Comparison of ENCODE assay signal across 28 mouse cellular contexts in the genomic region with DNA sequence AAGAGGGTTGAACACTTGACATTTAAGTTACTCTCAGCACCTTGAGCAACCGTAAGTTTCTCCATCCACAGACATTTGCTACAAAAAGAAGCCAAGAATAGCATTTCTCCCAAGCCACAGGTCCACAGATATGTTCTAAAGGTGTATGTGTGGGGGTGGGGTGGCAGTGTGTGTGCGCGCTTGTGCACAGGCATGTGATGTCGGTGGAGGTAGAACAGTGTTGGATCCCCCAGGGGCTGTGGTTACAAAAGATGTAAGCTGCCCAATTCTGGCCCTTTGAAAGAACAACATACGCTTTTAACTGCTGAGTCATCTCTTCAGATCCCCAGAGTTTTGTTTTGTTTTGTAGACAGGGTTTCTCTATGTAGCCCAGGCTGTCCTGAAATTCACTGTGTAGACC. TPM values are rescaled to one million over a fixed set of nuclear protein-coding genes. Genes with fewer than 3 reads are reported as not detected.
"Had no signal": no experiment of that assay in that cellular context is flagged by ENCODE, and none has a peak within 500 bp of the region (broad histone marks: within the 10 kb centered on the region; RNA-seq: fewer than 3 reads in every experiment).

No protein-coding gene starts in this region.

- ATAC-seq: hindbrain, embryonic 16.5 days; inflammation-experienced regulatory T-cells, adult 6 months; intestine, postnatal 0 days; liver, embryonic 12.5 days had no signal

- H3K27ac ChIP-seq: gastrocnemius, adult 2 months; heart, embryonic 10.5 days; hindbrain, embryonic 12.5 days; hindbrain, embryonic 14.5 days; kidney, embryonic 15.5 days; kidney, postnatal 0 days; limb, embryonic 13.5 days; limb, embryonic 15.5 days; liver, embryonic 12.5 days; liver, embryonic 14.5 days had no signal

- H3K4me2 ChIP-seq: heart, embryonic 12.5 days; hindbrain, embryonic 12.5 days; hindbrain, embryonic 14.5 days; kidney, embryonic 15.5 days; limb, embryonic 13.5 days; limb, embryonic 15.5 days; liver, embryonic 12.5 days had no signal

- H3K4me1 ChIP-seq: heart, embryonic 10.5 days; heart, embryonic 12.5 days; hindbrain, embryonic 12.5 days; kidney, embryonic 15.5 days; limb, embryonic 13.5 days; limb, embryonic 15.5 days; liver, embryonic 12.5 days had no signal

- H3K27me3 ChIP-seq: heart, embryonic 12.5 days; hindbrain, embryonic 12.5 days; kidney, embryonic 15.5 days; limb, embryonic 13.5 days; limb, embryonic 15.5 days; liver, embryonic 12.5 days had no signal

- H3K4me3 ChIP-seq: gastrocnemius, adult 2 months; heart, embryonic 10.5 days; heart, embryonic 12.5 days; hindbrain, embryonic 12.5 days; kidney, embryonic 15.5 days; limb, embryonic 13.5 days; limb, embryonic 15.5 days; liver, embryonic 12.5 days had no signal

- H3K36me3 ChIP-seq: heart, embryonic 10.5 days; heart, embryonic 12.5 days; hindbrain, embryonic 12.5 days; kidney, embryonic 15.5 days; limb, embryonic 13.5 days; limb, embryonic 15.5 days; liver, embryonic 12.5 days had no signal

- DNase-seq: gastrocnemius, adult 2 months; gastrocnemius, postnatal 10 days; gastrocnemius, postnatal 25 days; heart, adult 18-20 months; heart, postnatal 10 days; kidney, adult 18-20 months; kidney, adult 9 months; kidney, postnatal 14 days; kidney, postnatal 36 days; layer of hippocampus, adult 9-11 months; layer of hippocampus, postnatal 36 days; left cerebral cortex, postnatal 4 days had no signal

- H3K9me3 ChIP-seq: heart, embryonic 10.5 days; kidney, embryonic 15.5 days; limb, embryonic 13.5 days; limb, embryonic 15.5 days; liver, embryonic 12.5 days had no signal

- H3K9ac ChIP-seq: heart, embryonic 12.5 days; hindbrain, embryonic 12.5 days; hindbrain, embryonic 14.5 days; kidney, embryonic 15.5 days; limb, embryonic 13.5 days; limb, embryonic 15.5 days; liver, embryonic 12.5 days; liver, embryonic 14.5 days had no signal

RNA-seq across cellular contexts. Expression of a gene that starts 30.0 kb away (rescaled TPM):
- total RNA-seq: hematopoietic stem cell, adult 5-6 weeks; liver, adult 2 months had no signal
- polyA plus RNA-seq: hindbrain, embryonic 12.5 days; hindbrain, embryonic 14.5 days; hindbrain, embryonic 16.5 days; kidney, embryonic 15.5 days; limb, embryonic 11.5 days; liver, adult 2 months; liver, embryonic 12.5 days had no signal
